Mouse (Mus musculus): ENCODE measurements at regions not wholly inside any gene's neighbourhood (a gene's known extent, or its start where the extent isn't known, plus 50 kb on each side); places are given as distances from the start of the nearest gene placed in this dataset.

GRCm38 (mm10) chr17:88256599-88257544, 183.6 kb upstream of the Foxn2 start:
- peak; percentile 99 for DNase-seq

- peak; percentile 87 for DNase-seq
Observed at GRCm38 (mm10) chr17:88258361-88258796, 182.1 kb upstream of the Foxn2 start.

DNA sequence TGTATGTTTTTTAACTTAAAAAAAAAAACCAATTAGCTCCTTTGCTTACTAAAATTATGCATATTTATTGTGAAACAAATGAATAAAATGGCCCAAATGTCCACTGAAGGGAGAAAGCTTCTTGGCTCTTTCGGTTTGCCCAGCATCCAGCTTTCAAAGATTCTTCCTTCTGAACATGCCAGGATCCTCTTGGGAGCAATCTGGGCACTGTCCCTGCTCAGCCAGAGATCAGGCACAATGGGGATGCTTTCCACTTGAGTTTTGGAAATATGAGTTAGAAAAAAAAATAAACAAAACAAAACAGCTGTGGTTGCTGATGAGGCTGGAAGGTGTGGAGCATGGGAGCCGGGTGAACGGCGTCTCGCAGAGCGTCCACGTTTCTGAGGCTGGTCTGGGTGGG, 180.3 kb upstream of the Foxn2 start:
- DNase-seq = peak; percentile 74

- DNase-seq = peak; percentile 74
Observed at GRCm38 (mm10) chr17:88260826-88261225, 179.7 kb upstream of the Foxn2 start.

DNA sequence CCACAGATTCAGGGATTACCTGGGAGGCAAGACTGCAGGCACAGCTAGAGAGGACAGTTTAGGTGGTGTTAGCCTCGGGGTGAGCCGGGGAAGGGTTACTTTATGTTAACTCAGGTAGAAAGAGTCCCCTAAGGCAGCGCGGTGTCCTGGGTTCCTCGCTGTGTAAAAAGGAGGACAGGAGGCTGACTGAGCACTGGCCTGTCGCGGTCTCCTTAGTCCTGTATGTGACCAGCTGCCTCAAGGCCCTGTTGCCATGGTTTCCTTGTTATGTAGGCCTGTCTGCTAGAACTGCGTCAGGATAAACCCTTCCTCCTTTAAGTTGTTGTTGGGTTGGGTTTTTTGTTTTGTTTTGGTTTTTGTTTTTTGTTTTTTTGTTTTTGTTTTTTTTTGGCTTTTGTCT, 179.0 kb upstream of the Foxn2 start:
- peak; percentile 86 for DNase-seq

GRCm38 (mm10) chr17:88262326-88263187, 178.0 kb upstream of the Foxn2 start:
- DNase-seq = peak; percentile 82

- DNase-seq = peak; percentile 80
Observed at GRCm38 (mm10) chr17:88265291-88265690, 175.2 kb upstream of the Foxn2 start.

DNA sequence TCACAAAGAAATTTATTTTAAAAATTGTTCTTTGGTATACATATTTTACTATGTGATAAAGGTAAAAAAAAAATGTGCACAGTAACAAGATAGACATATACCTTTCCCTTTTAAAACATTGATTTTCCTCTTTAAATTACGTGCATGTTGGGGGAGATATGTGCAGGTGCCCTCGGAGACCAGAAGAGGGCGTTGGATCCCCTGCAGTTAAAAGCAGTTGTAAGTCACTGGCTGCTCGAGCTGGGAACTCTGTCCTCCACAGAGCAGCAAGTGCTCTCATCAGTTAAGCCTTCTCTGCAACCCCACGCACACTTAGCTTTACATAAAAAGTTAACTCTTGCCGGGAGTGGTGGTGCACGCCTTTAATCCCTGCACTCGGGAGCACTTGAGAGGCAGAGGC, 172.3 kb upstream of the Foxn2 start:
- DNase-seq = no peak

DNA sequence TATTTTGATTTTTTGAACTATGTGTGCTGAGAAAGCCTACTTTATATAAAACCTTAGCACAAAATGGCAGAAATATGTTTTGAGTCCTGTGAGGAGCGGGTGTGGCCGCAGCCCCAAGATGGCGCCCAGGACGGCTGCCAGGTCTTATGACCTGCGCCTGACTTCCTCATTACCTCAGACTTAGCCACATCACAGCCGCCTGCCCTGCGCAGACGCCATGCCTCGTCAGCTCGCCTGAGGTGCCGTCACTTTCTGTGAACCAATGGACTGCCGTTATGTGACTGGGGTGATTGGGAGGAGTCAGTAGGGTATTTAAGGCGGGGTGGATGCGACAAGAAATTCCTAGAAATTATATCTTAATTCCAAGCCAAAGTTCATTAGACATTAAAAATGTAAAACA, 171.7 kb upstream of the Foxn2 start:
- peak; percentile 84 for DNase-seq

DNA sequence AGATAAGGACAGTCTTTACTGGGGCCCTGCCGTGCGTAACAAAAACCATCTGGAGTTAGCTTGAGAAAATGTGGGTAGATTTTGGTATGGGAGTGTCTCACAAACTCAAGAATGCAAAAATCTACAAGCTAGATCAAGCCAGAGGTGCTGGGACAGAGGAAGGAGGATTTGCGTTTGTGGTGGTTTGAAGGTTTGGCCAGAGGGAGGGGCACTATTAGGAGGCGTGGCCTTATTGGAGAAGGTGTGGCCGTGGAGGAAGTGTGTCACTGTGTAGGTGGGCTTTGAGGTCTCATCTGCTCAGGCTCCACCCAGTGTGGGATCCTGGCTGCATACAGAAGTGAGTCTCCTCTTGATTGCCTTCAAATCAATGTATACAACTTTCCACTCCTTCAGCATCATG, 169.6 kb upstream of the Foxn2 start:
- peak; percentile 67 for DNase-seq

GRCm38 (mm10) chr17:88272161-88272560, 168.3 kb upstream of the Foxn2 start:
- peak; percentile 92 for DNase-seq

- DNase-seq = peak; percentile 91
Observed at GRCm38 (mm10) chr17:88273520-88273919, 167.0 kb upstream of the Foxn2 start.

- peak; percentile 97 for DNase-seq
Observed at GRCm38 (mm10) chr17:88274003-88274698, 166.4 kb upstream of the Foxn2 start.

- DNase-seq = peak; percentile 82
Observed at GRCm38 (mm10) chr17:88274720-88275433, 165.6 kb upstream of the Foxn2 start.

- DNase-seq = no peak
Observed at GRCm38 (mm10) chr17:88279656-88280055, 160.9 kb upstream of the Foxn2 start.

- peak; percentile 57 for DNase-seq
Observed at GRCm38 (mm10) chr17:88282711-88283110, 157.8 kb upstream of the Foxn2 start.

- peak; percentile 79 for DNase-seq
Observed at GRCm38 (mm10) chr17:88284477-88284876, 156.0 kb upstream of the Foxn2 start.

GRCm38 (mm10) chr17:88287861-88288260, 152.7 kb upstream of the Foxn2 start:
- DNase-seq = peak; percentile 79

DNA sequence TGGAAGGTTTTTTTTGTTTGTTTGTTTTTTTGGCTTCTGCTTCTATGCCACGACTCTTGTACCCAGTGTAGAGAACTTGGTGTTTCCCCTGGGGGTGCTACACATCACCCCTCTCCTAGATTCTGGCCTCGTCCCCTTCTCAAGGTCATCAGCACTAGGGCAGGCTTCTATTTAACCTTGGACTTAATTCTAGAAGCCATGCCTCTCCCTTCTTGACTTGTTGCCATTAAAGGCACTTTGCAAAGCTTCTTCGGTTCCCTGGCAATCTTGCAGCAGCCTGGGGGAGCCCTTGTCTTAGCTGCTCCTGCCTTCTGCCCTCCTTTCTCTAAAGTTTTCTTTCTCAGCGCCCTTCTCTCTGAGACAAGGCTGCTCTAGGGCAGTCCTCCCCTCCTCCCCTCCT, 143.0 kb upstream of the Foxn2 start:
- DNase-seq = peak; percentile 87

- DNase-seq = peak; percentile 89
Observed at GRCm38 (mm10) chr17:88303991-88304390, 136.5 kb upstream of the Foxn2 start.

DNA sequence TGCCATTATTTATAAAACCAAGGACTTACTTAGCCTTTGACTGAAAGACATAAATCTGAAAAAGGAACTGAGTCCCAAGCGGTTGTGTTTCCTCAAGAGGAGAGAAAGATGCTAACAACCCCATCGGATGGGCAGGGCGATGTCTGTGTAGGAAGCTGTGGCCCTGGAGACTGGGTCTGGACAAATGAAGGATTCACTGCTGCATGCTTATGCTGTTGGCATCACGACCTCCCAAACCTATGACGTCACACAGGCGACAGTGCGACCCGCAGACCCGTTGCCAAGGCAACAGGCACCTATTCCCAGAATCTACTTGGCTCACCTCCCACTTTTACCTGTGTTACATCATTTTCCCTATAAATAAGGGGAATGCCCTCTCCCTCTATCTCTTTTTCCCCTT, 135.3 kb upstream of the Foxn2 start:
- DNase-seq = peak; percentile 69

DNA sequence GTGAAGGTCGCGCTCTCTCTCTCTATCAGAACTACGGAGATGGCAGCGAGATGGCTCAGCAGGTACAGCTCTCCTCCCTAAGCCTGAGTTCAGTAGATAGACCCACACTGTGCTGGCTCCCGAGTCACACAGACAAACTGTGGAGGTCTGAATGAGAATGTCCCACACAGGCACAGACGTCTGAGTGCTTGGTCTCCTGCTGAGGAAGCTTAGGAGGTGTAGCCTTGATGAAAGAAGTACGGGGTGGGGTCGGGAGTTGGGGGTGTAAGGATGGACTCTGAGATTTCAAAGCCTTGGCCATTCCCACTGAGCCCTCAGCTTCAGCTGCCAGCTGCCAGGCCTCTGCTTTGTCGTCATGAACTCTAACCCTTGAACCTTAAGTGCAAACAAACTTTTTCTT, 134.2 kb upstream of the Foxn2 start:
- DNase-seq = peak; percentile 50
